Comparison of ENCODE assay signal across 16 mouse cellular contexts in genomic region chr7:94532520-94532919, GRCm38 (mm10).
"Had no signal": no experiment of that assay in that cellular context is flagged by ENCODE, and none has a peak within 500 bp of the region (broad histone marks: within the 10 kb centered on the region; RNA-seq: fewer than 3 reads in every experiment).

No protein-coding gene starts in this region.

- H3K27me3 ChIP-seq: neural tube, embryonic 13.5 days; neural tube, embryonic 15.5 days; stomach, embryonic 15.5 days had no signal

- H3K36me3 ChIP-seq: neural tube, embryonic 13.5 days; neural tube, embryonic 15.5 days; stomach, embryonic 15.5 days had no signal

- H3K9me3 ChIP-seq: neural tube, embryonic 13.5 days; neural tube, embryonic 15.5 days; stomach, embryonic 15.5 days had no signal

- DNase-seq: retina, postnatal 1 day; right cerebral cortex, adult 18-20 months; right cerebral cortex, postnatal 14 days; right cerebral cortex, postnatal 25 days; right cerebral cortex, postnatal 4 days; spleen, adult 18-20 months; thymus, adult 18-20 months; thymus, adult 2 months; thymus, postnatal 14 days; thymus, postnatal 25 days; thymus, postnatal 36 days; thymus, postnatal 4 days had no signal

- H3K4me1 ChIP-seq: neural tube, embryonic 13.5 days; neural tube, embryonic 15.5 days; stomach, embryonic 15.5 days had no signal

- H3K4me3 ChIP-seq: neural tube, embryonic 13.5 days; neural tube, embryonic 15.5 days; stomach, embryonic 15.5 days had no signal

- H3K9ac ChIP-seq: neural tube, embryonic 13.5 days; neural tube, embryonic 15.5 days; stomach, embryonic 15.5 days had no signal

- H3K27ac ChIP-seq: neural tube, embryonic 13.5 days; neural tube, embryonic 15.5 days; stomach, embryonic 15.5 days; stomach, postnatal 0 days had no signal

- H3K4me2 ChIP-seq: neural tube, embryonic 13.5 days; neural tube, embryonic 15.5 days; stomach, embryonic 15.5 days had no signal
